Mouse (Mus musculus) stomach, embryonic 14.5 days (tissue): ENCODE results near the gene C1qtnf1. TPM values are rescaled to one million over a fixed set of nuclear protein-coding genes. Genes with fewer than 3 reads are reported as not detected.
A peak's percentile ranks its signal among the peaks of the same experiment; 100 is the strongest.

Experiments
- ATAC-seq: fragments of 200-750 bp; cut with Nextera tagmentation; 2 replicates; pipeline ENCODE4 v1.8.0; 2017; ENCODE audit warnings: low read depth, moderate TSS enrichment; ENCODE audit not compliant: insufficient number of reproducible peaks, insufficient read depth, low FRiP score
- H3K27ac ChIP-seq: fragments of 300-500 bp; sonication (generic); 2 replicates; pipeline ENCODE4 v1.5.1; 2014; ENCODE audit warnings: mild to moderate bottlenecking, low read length, moderate library complexity, mixed read lengths
- H3K27me3 ChIP-seq: fragments of 300-500 bp; sonication (generic); 2 replicates; pipeline ENCODE4 v1.6.1; 2014; ENCODE audit warnings: low read length, control low read depth, mixed read lengths; ENCODE audit not compliant: control insufficient read depth, insufficient read depth
- H3K36me3 ChIP-seq: fragments of 300-500 bp; sonication (generic); 2 replicates; pipeline ENCODE4 v1.6.1; 2014; ENCODE audit warnings: mild to moderate bottlenecking, control low read depth, low read length, moderate library complexity, mixed read lengths; ENCODE audit not compliant: control insufficient read depth, insufficient read depth
- H3K4me1 ChIP-seq: fragments of 300-500 bp; sonication (generic); 2 replicates; pipeline ENCODE4 v1.6.1; 2014; ENCODE audit warnings: low read length, control low read depth, mixed read lengths; ENCODE audit not compliant: control insufficient read depth, insufficient read depth
- H3K4me2 ChIP-seq: fragments of 300-500 bp; sonication (generic); replicated peaks from 2 replicates; pipeline ENCODE4 v1.6.1; 2014; ENCODE audit warnings: low read depth, low read length, control low read depth
- H3K4me3 ChIP-seq: fragments of 300-500 bp; sonication (generic); 2 replicates; pipeline ENCODE4 v1.5.1; 2014; ENCODE audit warnings: low read depth, low read length, control low read depth
- H3K9ac ChIP-seq: fragments of 300-500 bp; sonication (generic); replicated peaks from 2 replicates; pipeline ENCODE4 v1.6.1; 2014; ENCODE audit warnings: low read depth, mild to moderate bottlenecking, control low read depth, low read length, moderate library complexity, mixed read lengths
- H3K9me3 ChIP-seq: fragments of 300-500 bp; sonication (generic); 2 replicates; pipeline ENCODE4 v1.6.1; 2016; ENCODE audit warnings: low read depth, low read length, control low read depth; ENCODE audit not compliant: control insufficient read depth
- WGBS: fragments of 180-500 bp; shearing (Covaris S2); extraction: QIAGEN DNeasy Blood & Tissue Kit; methylation state at CpG from one replicate; pipeline ENCODE4 v1.1.7; 2014; 5-methylcytosine and 5-hydroxymethylcytosine counted together
- polyA plus RNA-seq: library from polyadenylated mRNA; unstranded; fragments of >200 nt; fragmentation: Nextera tagmentation; extraction: Ambion mirVana; gene quantifications from 2 replicates; pipeline ENCODE4 v1.2.1, GENCODE M21; 2014

The C1qtnf1 gene
- polyA plus RNA-seq, 1 experiment from 2014 or later = 7.0 TPM

DNA sequence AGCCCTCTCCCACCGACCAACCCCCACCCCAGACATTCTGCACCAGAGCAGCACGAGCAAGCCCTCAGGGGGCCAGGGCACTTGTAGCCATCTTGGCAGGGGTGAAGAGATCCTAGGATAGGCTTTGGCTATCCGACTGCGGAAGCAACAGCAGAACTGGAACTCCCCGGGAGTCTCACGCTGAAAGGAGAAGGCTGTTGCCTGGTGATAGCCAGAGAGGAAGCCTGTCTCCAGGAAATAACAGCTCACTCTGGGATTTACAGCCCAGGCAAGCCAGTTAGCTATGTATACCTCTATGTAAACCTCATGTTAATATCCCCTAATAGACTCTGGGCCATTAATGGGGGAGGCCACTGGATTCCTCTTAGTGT lies 27.5 kb upstream of the C1qtnf1 start:
- Histone ChIP-seq H3K4me1 (peaks cover 28% of the 10 kb centered on the region), H3K36me3 (no peaks in the 10 kb centered on the region), H3K9me3 (no peaks in the 10 kb centered on the region), H3K4me2 (peak overlapping the region; percentile 29), H3K27ac (peak overlapping the region; percentile 83), H3K4me3 (no peak overlapping the region), H3K9ac (no peak overlapping the region), H3K27me3 (no peaks in the 10 kb centered on the region)
- peak; percentile 20; the same call in 1 of the 2 replicates for ATAC-seq
- WGBS = 18% methylated on average over 6 of the region's 6 CpGs

DNA sequence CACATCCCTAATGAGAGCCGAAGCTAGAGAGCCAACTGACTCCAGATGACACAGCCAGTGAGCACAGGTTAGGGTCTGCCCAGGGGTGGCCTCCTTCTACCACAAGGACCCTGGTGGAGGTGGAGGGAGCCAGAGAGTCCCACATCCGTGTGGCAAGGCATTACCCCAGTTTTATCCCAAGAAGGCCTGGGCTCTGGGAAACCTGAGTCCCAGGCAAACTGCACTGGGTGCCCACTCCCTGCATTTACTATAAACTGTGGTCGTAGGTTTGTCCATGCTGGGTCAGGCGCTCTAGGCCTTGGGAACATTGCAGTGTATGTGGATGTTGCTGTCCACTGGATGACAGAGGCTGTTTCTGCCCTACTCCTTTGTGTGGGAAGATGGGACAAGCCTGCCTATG lies 26.8 kb upstream of the C1qtnf1 start:
- peak overlapping the region; percentile 29 for H3K4me2 ChIP-seq
- WGBS = 80% methylated on average over 4 of the region's 4 CpGs
- no peak for ATAC-seq

DNA sequence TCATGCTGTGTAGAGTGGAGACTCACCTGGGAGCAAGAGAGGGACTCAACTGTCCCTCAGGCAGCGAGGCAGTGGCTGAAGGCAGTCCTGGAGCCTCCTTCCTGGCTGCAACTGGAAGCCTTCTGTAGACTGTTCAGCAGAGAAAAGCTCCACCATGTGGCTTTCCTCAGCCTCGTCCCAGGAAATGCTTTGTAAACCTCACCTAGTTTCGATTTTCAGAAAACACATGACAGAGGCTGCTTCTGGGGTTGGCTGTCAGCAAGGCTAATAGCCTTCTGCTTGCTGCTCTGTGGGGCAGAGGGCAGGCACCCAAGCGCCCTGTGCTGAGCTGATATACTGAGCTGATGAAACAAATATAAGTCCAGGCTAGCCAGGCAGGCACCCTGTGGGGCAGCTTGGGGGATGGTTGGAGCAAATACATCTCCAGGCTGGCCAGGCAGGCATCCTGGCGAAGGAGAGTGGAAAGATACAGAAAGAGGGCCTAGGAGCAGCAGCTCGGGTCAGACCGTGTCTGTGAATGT lies 26.2 kb upstream of the C1qtnf1 start, which contains the start of gene Lgals3bp:
Lgals3bp (minus strand) TSS at position 333 of the 521 bp plus-strand sequence.
- Histone ChIP-seq H3K36me3 (no peaks in the 10 kb centered on the region), H3K4me1 (peaks cover 28% of the 10 kb centered on the region), H3K27me3 (no peaks in the 10 kb centered on the region), H3K4me3 (no peak within 1 kb of the TSS; the same call in 1 of the 2 replicates), H3K9ac (peak within 1 kb of the TSS; percentile 28; the same call in 1 of the 2 replicates), H3K27ac (peak within 1 kb of the TSS; percentile 83), H3K4me2 (peak within 1 kb of the TSS; percentile 29), H3K9me3 (no peaks in the 10 kb centered on the region)
- peak; percentile 38; the same call in 1 of the 2 replicates for ATAC-seq
- 19% methylated on average over 7 of the region's 7 CpGs for WGBS

More for the DNA sequence above, 26.8 kb upstream of the C1qtnf1 start:
- Histone ChIP-seq H3K27me3 (no peaks in the 10 kb centered on the region), H3K4me3 (no peak overlapping the region; the same call in 1 of the 2 replicates), H3K9ac (peak overlapping the region; percentile 28; the same call in 1 of the 2 replicates), H3K4me1 (peaks cover 28% of the 10 kb centered on the region), H3K27ac (peak overlapping the region; percentile 83), H3K36me3 (no peaks in the 10 kb centered on the region), H3K9me3 (no peaks in the 10 kb centered on the region)

DNA sequence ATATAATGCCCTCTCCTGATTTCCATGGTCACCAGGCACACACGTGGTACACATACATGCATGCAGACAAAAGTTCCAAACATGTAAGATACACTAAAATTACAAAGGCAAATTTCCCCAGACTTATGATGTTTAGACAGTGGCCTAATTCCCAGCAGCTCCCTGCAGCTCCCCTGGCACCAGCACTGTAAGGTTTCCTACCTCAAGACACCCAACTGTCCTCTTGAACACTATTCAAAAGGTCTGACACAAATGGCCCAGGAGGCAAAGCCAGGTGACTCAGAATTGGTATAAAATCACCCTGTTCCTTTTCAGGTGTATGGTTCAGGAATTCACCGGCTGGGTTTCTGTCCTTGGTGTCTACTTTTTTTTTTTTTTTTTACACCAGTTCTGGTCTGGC lies 24.8 kb upstream of the C1qtnf1 start:
- no peak overlapping the region for H3K4me3 ChIP-seq
- H3K4me1 ChIP-seq = peaks cover 28% of the 10 kb centered on the region
- H3K4me2 ChIP-seq = no peak overlapping the region
- ATAC-seq = no peak
- no peaks in the 10 kb centered on the region for H3K27me3 ChIP-seq
- peaks cover 4% of the 10 kb centered on the region; the same call in 1 of the 2 replicates for H3K36me3 ChIP-seq
- H3K9me3 ChIP-seq = no peaks in the 10 kb centered on the region
- no peak overlapping the region for H3K27ac ChIP-seq
- WGBS = 88% methylated on average over 2 of the region's 2 CpGs
- H3K9ac ChIP-seq = no peak overlapping the region

DNA sequence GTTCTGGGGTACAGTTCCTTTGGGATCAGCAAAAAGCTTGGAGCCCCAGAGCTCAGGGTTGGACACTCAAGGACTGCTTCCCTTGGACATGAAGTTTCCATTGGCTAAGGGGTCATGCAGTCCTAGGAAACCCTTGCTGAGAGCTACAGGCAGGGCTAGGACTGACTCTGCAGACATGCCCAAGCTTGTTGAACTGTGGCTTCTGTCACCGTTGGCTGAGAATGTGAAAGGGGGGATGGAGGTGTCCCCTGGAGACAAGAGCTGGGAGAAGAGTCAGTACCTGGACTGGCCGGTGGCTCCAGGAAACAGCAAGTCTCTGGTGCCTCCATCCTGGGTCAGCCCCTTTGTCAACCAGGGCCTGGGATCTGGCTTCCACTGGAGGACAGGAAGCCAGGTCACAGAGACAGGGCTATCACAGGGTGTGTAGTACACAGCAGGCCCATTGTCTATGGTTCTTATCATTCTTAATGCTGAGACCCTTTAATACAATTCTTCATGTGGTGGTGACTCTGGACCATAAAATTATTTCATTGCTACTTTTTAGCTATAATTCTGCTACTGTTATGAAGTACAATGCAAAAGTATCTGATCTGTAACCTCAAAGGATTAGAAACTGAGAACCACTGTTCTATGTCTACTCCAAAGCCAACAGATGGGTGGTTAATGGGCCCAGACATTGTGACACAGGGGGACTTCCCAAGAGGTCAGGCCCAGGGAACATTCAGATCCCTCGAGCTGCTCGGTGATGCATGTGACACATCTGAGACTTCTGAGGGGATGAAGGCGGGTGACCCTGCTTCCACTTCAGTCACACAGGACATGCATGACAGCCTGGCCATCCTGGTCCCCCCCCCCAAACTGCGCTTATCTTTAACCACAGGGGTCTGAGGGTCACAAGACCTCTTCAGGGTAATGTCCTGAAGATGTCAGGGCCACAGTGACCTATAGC lies 23.8 kb upstream of the C1qtnf1 start:
- H3K9me3 ChIP-seq = no peaks in the 10 kb centered on the region
- WGBS = 83% methylated on average over 6 of the region's 6 CpGs
- no peak overlapping the region for H3K27ac ChIP-seq
- H3K4me2 ChIP-seq = no peak overlapping the region
- no peak for ATAC-seq
- H3K27me3 ChIP-seq = no peaks in the 10 kb centered on the region
- H3K9ac ChIP-seq = no peak overlapping the region
- H3K4me3 ChIP-seq = no peak overlapping the region
- peaks cover 28% of the 10 kb centered on the region for H3K4me1 ChIP-seq
- peaks cover 6% of the 10 kb centered on the region; the same call in 1 of the 2 replicates for H3K36me3 ChIP-seq

DNA sequence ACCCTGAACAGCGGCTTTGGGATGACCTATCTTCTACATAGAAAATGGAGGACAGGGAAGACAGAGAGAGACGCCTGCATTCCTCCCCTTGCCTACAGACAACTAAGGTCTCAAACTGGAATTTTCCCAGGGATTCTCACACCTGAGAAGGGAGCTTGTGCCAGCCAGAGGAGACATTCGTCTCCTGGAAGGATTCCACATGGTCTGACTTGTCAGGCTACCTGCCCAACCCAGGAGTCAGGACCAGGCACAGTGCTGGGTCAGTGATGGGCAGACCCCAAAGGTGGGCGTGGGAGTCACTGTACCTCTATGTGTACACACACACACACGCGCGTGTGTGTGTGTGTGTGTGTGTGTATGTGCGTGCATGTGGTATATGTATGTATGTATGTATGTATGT lies 22.7 kb upstream of the C1qtnf1 start:
- no peak overlapping the region for H3K4me2 ChIP-seq
- peaks cover 10% of the 10 kb centered on the region for H3K36me3 ChIP-seq
- WGBS = 91% methylated on average over 8 of the region's 8 CpGs
- no peak for ATAC-seq
- H3K27me3 ChIP-seq = no peaks in the 10 kb centered on the region
- H3K27ac ChIP-seq = no peak overlapping the region; the same call in 1 of the 2 replicates
- H3K4me3 ChIP-seq = no peak overlapping the region
- no peak overlapping the region for H3K9ac ChIP-seq
- no peaks in the 10 kb centered on the region for H3K9me3 ChIP-seq
- H3K4me1 ChIP-seq = peaks cover 19% of the 10 kb centered on the region

DNA sequence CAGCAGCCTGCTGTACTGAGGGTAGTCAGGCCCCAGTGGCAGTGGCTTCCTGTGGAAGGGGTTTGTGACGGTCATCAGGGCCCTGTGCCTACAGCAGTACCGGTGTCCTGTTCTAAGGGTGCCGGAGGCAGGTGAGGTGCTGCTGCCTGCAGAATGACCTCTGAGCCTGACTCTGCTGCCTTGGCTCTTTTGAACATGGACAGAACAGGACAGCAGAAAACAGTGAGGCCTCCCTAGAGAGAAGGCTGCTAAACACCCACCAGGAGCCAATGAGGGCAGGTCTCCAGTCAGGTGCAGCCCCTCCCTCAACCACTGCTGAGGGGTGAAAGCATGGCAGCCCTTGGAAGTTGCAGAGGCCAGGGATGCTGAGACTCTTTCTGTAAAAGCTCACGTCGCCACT lies 21.5 kb upstream of the C1qtnf1 start:
- peak overlapping the region; percentile 15; the same call in 1 of the 2 replicates for H3K27ac ChIP-seq

DNA sequence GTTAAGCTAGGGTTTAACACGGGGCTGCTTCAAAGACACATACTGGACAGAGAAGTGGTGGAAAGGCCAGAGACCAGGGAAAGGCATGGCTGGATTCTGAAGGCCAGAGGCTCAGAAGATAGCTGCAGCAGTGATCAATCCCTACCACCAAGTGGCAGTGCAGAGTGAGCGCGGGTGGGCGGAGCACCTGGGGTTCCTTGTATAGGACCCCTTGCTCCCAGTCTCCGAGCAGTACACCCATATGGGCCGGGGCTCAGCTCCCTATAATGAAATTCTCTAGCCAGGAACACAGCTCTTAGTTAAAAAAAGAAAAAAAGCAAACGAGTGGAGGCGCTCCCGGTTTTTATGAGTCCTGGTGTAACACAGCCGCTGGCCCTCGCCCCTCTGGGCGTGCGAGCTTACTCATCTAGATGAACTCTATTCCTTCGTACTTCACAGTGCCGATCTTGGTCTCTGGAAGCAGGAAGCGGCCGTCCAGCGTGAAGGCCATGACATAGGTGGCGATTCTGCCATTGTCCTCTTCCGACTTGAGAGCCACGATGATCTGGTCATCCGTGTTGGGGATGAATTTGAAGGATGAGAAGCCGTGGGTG lies 20.6 kb upstream of the C1qtnf1 start:
- 76% methylated on average over 23 of the region's 23 CpGs for WGBS
- no peak for ATAC-seq

More for the DNA sequence above, 21.5 kb upstream of the C1qtnf1 start:
- Histone ChIP-seq H3K36me3 (peaks cover 18% of the 10 kb centered on the region), H3K4me2 (no peak overlapping the region), H3K27me3 (no peaks in the 10 kb centered on the region), H3K4me3 (no peak overlapping the region), H3K9ac (no peak overlapping the region), H3K4me1 (peaks cover 7% of the 10 kb centered on the region), H3K9me3 (no peaks in the 10 kb centered on the region)
- WGBS = 89% methylated on average over 5 of the region's 5 CpGs
- ATAC-seq = no peak

More for the DNA sequence above, 20.6 kb upstream of the C1qtnf1 start:
- no peaks in the 10 kb centered on the region for H3K27me3 ChIP-seq
- no peaks in the 10 kb centered on the region for H3K9me3 ChIP-seq
- no peak overlapping the region for H3K4me2 ChIP-seq
- peaks cover 18% of the 10 kb centered on the region for H3K36me3 ChIP-seq
- no peak overlapping the region for H3K9ac ChIP-seq
- H3K4me1 ChIP-seq = no peaks in the 10 kb centered on the region
- no peak overlapping the region for H3K4me3 ChIP-seq
- no peak overlapping the region for H3K27ac ChIP-seq
